Mouse (Mus musculus) heart, embryonic 10.5 days (tissue): ENCODE results near the gene Pam. TPM values are rescaled to one million over a fixed set of nuclear protein-coding genes. Genes with fewer than 3 reads are reported as not detected.

Experiments
- DNase-seq: peaks from one replicate; pipeline ENCODE4 v3.0.0-alpha.2; 2017; ENCODE audit warnings: low spot score
- H3K27ac ChIP-seq: fragments of 300-500 bp; sonication (generic); 2 replicates; pipeline ENCODE4 v1.5.1; 2016; ENCODE audit warnings: mild to moderate bottlenecking
- H3K27me3 ChIP-seq: fragments of 300-500 bp; sonication (generic); 2 replicates; pipeline ENCODE4 v1.6.1; 2016; ENCODE audit warnings: mild to moderate bottlenecking; ENCODE audit not compliant: poor library complexity, insufficient read depth, severe bottlenecking
- H3K36me3 ChIP-seq: fragments of 300-500 bp; sonication (generic); 2 replicates; pipeline ENCODE4 v1.6.1; 2016; ENCODE audit warnings: mild to moderate bottlenecking, moderate library complexity
- H3K4me1 ChIP-seq: fragments of 300-500 bp; sonication (generic); 2 replicates; pipeline ENCODE4 v1.6.1; 2016; ENCODE audit warnings: mild to moderate bottlenecking
- H3K4me3 ChIP-seq: fragments of 300-500 bp; sonication (generic); 2 replicates; pipeline ENCODE4 v1.5.1; 2016; ENCODE audit warnings: mild to moderate bottlenecking, moderate library complexity
- H3K9me3 ChIP-seq: fragments of 300-500 bp; sonication (generic); 2 replicates; pipeline ENCODE4 v1.6.1; 2016; ENCODE audit warnings: mild to moderate bottlenecking, moderate library complexity
- WGBS: fragments of 180-500 bp; shearing (Covaris S2); methylation state at CpG from one replicate; pipeline ENCODE4 v1.1.7; 2016; 5-methylcytosine and 5-hydroxymethylcytosine counted together
- polyA plus RNA-seq: library from polyadenylated mRNA; unstranded; fragments of >200 nt; fragmentation: Nextera tagmentation; extraction: Ambion mirVana; gene quantifications from 2 replicates; pipeline ENCODE4 v1.2.1, GENCODE M21; 2016

Pam gene
- polyA plus RNA-seq, 1 experiment from 2014 or later: 88.8 TPM

- no peak for DNase-seq
Observed at GRCm38 (mm10) chr1:98072045-98072444, 23.4 kb downstream of the Pam start.

GRCm38 (mm10) chr1:98071436-98071835 is 24.0 kb downstream of the Pam start:
- H3K4me1 ChIP-seq: peaks cover 8% of the 10 kb centered on the region; the same call in 1 of the 2 replicates
- no peaks in the 10 kb centered on the region for H3K9me3 ChIP-seq
- DNase-seq: no peak
- H3K27me3 ChIP-seq: no peaks in the 10 kb centered on the region
- 86% methylated on average over 9 of the region's 9 CpGs for WGBS
- H3K4me3 ChIP-seq: no peak overlapping the region
- no peaks in the 10 kb centered on the region; the same call in 1 of the 2 replicates for H3K36me3 ChIP-seq
- H3K27ac ChIP-seq: no peak overlapping the region

More at GRCm38 (mm10) chr1:98072045-98072444, 23.4 kb downstream of the Pam start:
- Histone ChIP-seq H3K4me1 (peaks cover 8% of the 10 kb centered on the region; the same call in 1 of the 2 replicates), H3K9me3 (no peaks in the 10 kb centered on the region), H3K27me3 (no peaks in the 10 kb centered on the region), H3K36me3 (no peaks in the 10 kb centered on the region; the same call in 1 of the 2 replicates), H3K4me3 (no peak overlapping the region), H3K27ac (no peak overlapping the region)
- 47% methylated on average over 6 of the region's 6 CpGs for WGBS

- Histone ChIP-seq H3K36me3 (no peaks in the 10 kb centered on the region; the same call in 1 of the 2 replicates), H3K4me3 (no peak overlapping the region), H3K27me3 (no peaks in the 10 kb centered on the region), H3K27ac (no peak overlapping the region), H3K4me1 (peaks cover 8% of the 10 kb centered on the region; the same call in 1 of the 2 replicates), H3K9me3 (no peaks in the 10 kb centered on the region)
- 52% methylated on average over 5 of the region's 5 CpGs for WGBS
- DNase-seq: no peak
Observed at GRCm38 (mm10) chr1:98070743-98071325, 24.6 kb downstream of the Pam start.

- 85% methylated on average over 4 of the region's 4 CpGs for WGBS
- DNase-seq: no peak
- H3K27me3 ChIP-seq: no peaks in the 10 kb centered on the region
- no peaks in the 10 kb centered on the region; the same call in 1 of the 2 replicates for H3K36me3 ChIP-seq
- H3K4me3 ChIP-seq: no peak overlapping the region
- H3K4me1 ChIP-seq: peaks cover 5% of the 10 kb centered on the region; the same call in 1 of the 2 replicates
- no peak overlapping the region for H3K27ac ChIP-seq
- H3K9me3 ChIP-seq: no peaks in the 10 kb centered on the region
Observed at GRCm38 (mm10) chr1:98068177-98068576, 27.3 kb downstream of the Pam start.

- Histone ChIP-seq H3K4me3 (no peak overlapping the region), H3K4me1 (no peaks in the 10 kb centered on the region), H3K36me3 (no peaks in the 10 kb centered on the region), H3K27me3 (no peaks in the 10 kb centered on the region), H3K27ac (no peak overlapping the region), H3K9me3 (no peaks in the 10 kb centered on the region)
- DNase-seq: no peak
- WGBS: 49% methylated on average over 2 of the region's 2 CpGs
Observed at GRCm38 (mm10) chr1:98062074-98062473, 33.4 kb downstream of the Pam start.

GRCm38 (mm10) chr1:98059401-98059800 is 36.0 kb downstream of the Pam start:
- Histone ChIP-seq H3K36me3 (no peaks in the 10 kb centered on the region), H3K27me3 (no peaks in the 10 kb centered on the region), H3K27ac (no peak overlapping the region), H3K4me3 (no peak overlapping the region), H3K4me1 (peaks cover 6% of the 10 kb centered on the region; the same call in 1 of the 2 replicates), H3K9me3 (no peaks in the 10 kb centered on the region)
- no peak for DNase-seq
- 58% methylated on average over 1 of the region's 1 CpGs for WGBS

GRCm38 (mm10) chr1:98056996-98057945 is 38.2 kb downstream of the Pam start:
- Histone ChIP-seq H3K4me1 (peaks cover 6% of the 10 kb centered on the region; the same call in 1 of the 2 replicates), H3K4me3 (no peak overlapping the region), H3K27me3 (no peaks in the 10 kb centered on the region), H3K27ac (no peak overlapping the region), H3K36me3 (no peaks in the 10 kb centered on the region), H3K9me3 (no peaks in the 10 kb centered on the region)
- DNase-seq: no peak
- 75% methylated on average over 11 of the region's 11 CpGs for WGBS

- H3K4me3 ChIP-seq: no peak overlapping the region
- H3K27ac ChIP-seq: no peak overlapping the region
- H3K4me1 ChIP-seq: peaks cover 6% of the 10 kb centered on the region; the same call in 1 of the 2 replicates
- no peak for DNase-seq
- no peaks in the 10 kb centered on the region for H3K27me3 ChIP-seq
- H3K36me3 ChIP-seq: no peaks in the 10 kb centered on the region
- WGBS: 76% methylated on average over 6 of the region's 6 CpGs
- no peaks in the 10 kb centered on the region for H3K9me3 ChIP-seq
Observed at GRCm38 (mm10) chr1:98056277-98056676, 39.2 kb downstream of the Pam start.

GRCm38 (mm10) chr1:98055591-98055990 is 39.9 kb downstream of the Pam start:
- DNase-seq: no peak
- no peak overlapping the region for H3K4me3 ChIP-seq
- H3K27me3 ChIP-seq: no peaks in the 10 kb centered on the region
- 91% methylated on average over 8 of the region's 8 CpGs for WGBS
- H3K27ac ChIP-seq: no peak overlapping the region
- no peaks in the 10 kb centered on the region for H3K36me3 ChIP-seq
- peaks cover 6% of the 10 kb centered on the region; the same call in 1 of the 2 replicates for H3K4me1 ChIP-seq
- no peaks in the 10 kb centered on the region for H3K9me3 ChIP-seq

GRCm38 (mm10) chr1:98053994-98054393 is 41.5 kb downstream of the Pam start:
- DNase-seq: no peak
- Histone ChIP-seq H3K4me1 (peaks cover 6% of the 10 kb centered on the region; the same call in 1 of the 2 replicates), H3K9me3 (no peaks in the 10 kb centered on the region), H3K4me3 (no peak overlapping the region), H3K36me3 (no peaks in the 10 kb centered on the region), H3K27ac (no peak overlapping the region), H3K27me3 (no peaks in the 10 kb centered on the region)
- 56% methylated on average over 3 of the region's 3 CpGs for WGBS

- Histone ChIP-seq H3K4me1 (peaks cover 6% of the 10 kb centered on the region; the same call in 1 of the 2 replicates), H3K27ac (no peak overlapping the region), H3K9me3 (no peaks in the 10 kb centered on the region), H3K27me3 (no peaks in the 10 kb centered on the region), H3K4me3 (no peak overlapping the region), H3K36me3 (no peaks in the 10 kb centered on the region)
- no peak for DNase-seq
- 89% methylated on average over 2 of the region's 2 CpGs for WGBS
Observed at GRCm38 (mm10) chr1:98053447-98053846, 42.0 kb downstream of the Pam start.

- no peaks in the 10 kb centered on the region for H3K9me3 ChIP-seq
Observed at GRCm38 (mm10) chr1:98052775-98053174, 42.7 kb downstream of the Pam start.

GRCm38 (mm10) chr1:98051039-98051438 is 44.4 kb downstream of the Pam start:
- no peaks in the 10 kb centered on the region for H3K27me3 ChIP-seq
- no peak overlapping the region for H3K4me3 ChIP-seq
- 73% methylated on average over 3 of the region's 3 CpGs for WGBS
- H3K9me3 ChIP-seq: no peaks in the 10 kb centered on the region
- peaks cover 15% of the 10 kb centered on the region; the same call in 1 of the 2 replicates for H3K4me1 ChIP-seq
- H3K36me3 ChIP-seq: no peaks in the 10 kb centered on the region
- no peak for DNase-seq
- no peak overlapping the region for H3K27ac ChIP-seq

More at GRCm38 (mm10) chr1:98052775-98053174, 42.7 kb downstream of the Pam start:
- H3K4me3 ChIP-seq: no peak overlapping the region
- WGBS: 89% methylated on average over 4 of the region's 4 CpGs
- DNase-seq: no peak
- peaks cover 11% of the 10 kb centered on the region; the same call in 1 of the 2 replicates for H3K4me1 ChIP-seq
- no peaks in the 10 kb centered on the region for H3K27me3 ChIP-seq
- no peaks in the 10 kb centered on the region for H3K36me3 ChIP-seq
- no peak overlapping the region for H3K27ac ChIP-seq
